Mouse (Mus musculus) stomach, embryonic 16.5 days (tissue): ENCODE measurements around the gene Ipo8. TPM values are rescaled to one million over a fixed set of nuclear protein-coding genes. Genes with fewer than 3 reads are reported as not detected.

ENCODE experiments used
- ATAC-seq: fragments of 200-750 bp; cut with Nextera tagmentation; 2 replicates; pipeline ENCODE4 v1.8.0; 2017; ENCODE audit warnings: moderate number of reproducible peaks, moderate TSS enrichment; ENCODE audit not compliant: insufficient read depth, low FRiP score
- H3K27ac ChIP-seq: fragments of 300-500 bp; sonication (generic); 2 replicates; pipeline ENCODE4 v1.5.1; 2014; ENCODE audit warnings: low read length
- H3K27me3 ChIP-seq: fragments of 300-500 bp; sonication (generic); 2 replicates; pipeline ENCODE4 v1.6.1; 2014; ENCODE audit warnings: low read length, control low read depth, mixed read lengths; ENCODE audit not compliant: control insufficient read depth, insufficient read depth
- H3K36me3 ChIP-seq: fragments of 300-500 bp; sonication (generic); 2 replicates; pipeline ENCODE4 v1.6.1; 2014; ENCODE audit warnings: low read length; ENCODE audit not compliant: control insufficient read depth, insufficient read depth
- H3K4me1 ChIP-seq: fragments of 300-500 bp; sonication (generic); 2 replicates; pipeline ENCODE4 v1.6.1; 2014; ENCODE audit warnings: low read length, control low read depth, mixed read lengths; ENCODE audit not compliant: control insufficient read depth, insufficient read depth
- H3K4me2 ChIP-seq: fragments of 300-500 bp; sonication (generic); 2 replicates; pipeline ENCODE4 v1.6.1; 2014; ENCODE audit warnings: low read depth, low read length, mixed read lengths
- H3K4me3 ChIP-seq: fragments of 300-500 bp; sonication (generic); replicated peaks from 2 replicates; pipeline ENCODE4 v1.5.1; 2014; ENCODE audit warnings: mild to moderate bottlenecking, low read length
- H3K9ac ChIP-seq: fragments of 300-500 bp; sonication (generic); 2 replicates; pipeline ENCODE4 v1.6.1; 2014; ENCODE audit warnings: low read length
- H3K9me3 ChIP-seq: fragments of 300-500 bp; sonication (generic); replicated peaks from 2 replicates; pipeline ENCODE4 v1.6.1; 2016; ENCODE audit warnings: low read length, control low read depth; ENCODE audit not compliant: control insufficient read depth
- WGBS: fragments of 180-500 bp; shearing (Covaris S2); extraction: QIAGEN DNeasy Blood & Tissue Kit; methylation state at CpG from one replicate; pipeline ENCODE4 v1.1.7; 2014; 5-methylcytosine and 5-hydroxymethylcytosine counted together
- polyA plus RNA-seq: library from polyadenylated mRNA; unstranded; fragments of >200 nt; fragmentation: Nextera tagmentation; extraction: Ambion mirVana; gene quantifications from 2 replicates; pipeline ENCODE4 v1.2.1, GENCODE M21; 2015

Ipo8 gene
- polyA plus RNA-seq, 1 experiment from 2014 or later = 20.3 TPM

- no peaks in the 10 kb centered on the region for H3K9me3 ChIP-seq
- H3K36me3 ChIP-seq = no peaks in the 10 kb centered on the region
- H3K27ac ChIP-seq = no peak overlapping the region
- ATAC-seq = no peak
- no peak overlapping the region for H3K9ac ChIP-seq
- H3K4me3 ChIP-seq = no peak overlapping the region
- H3K27me3 ChIP-seq = no peaks in the 10 kb centered on the region
- H3K4me1 ChIP-seq = no peaks in the 10 kb centered on the region
- WGBS = 92% methylated on average over 20 of the region's 20 CpGs
- H3K4me2 ChIP-seq = no peak overlapping the region
These were observed 97.3 kb downstream of the Ipo8 start for GRCm38 (mm10) chr6:148734012-148734411.

DNA sequence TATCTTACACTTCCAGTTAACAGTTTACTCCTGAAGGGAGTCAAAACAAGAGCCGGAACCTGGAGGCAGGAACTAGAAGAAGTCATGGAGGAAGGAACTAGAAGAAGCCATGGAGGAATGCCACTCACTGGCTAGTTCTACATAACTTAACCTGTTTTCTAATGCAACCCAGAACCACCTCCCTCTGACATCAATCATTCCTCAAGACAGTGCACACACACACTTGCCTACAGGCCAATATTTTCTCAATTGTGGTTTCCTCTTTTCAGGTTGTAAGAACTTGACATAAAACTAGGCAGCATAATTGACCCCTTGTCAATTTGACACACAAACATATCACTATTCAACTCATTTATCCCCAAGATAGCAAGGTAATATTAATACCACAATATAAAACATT is 98.3 kb downstream of the Ipo8 start:
- no peak overlapping the region for H3K4me3 ChIP-seq
- no peak for ATAC-seq
- H3K9me3 ChIP-seq = no peaks in the 10 kb centered on the region
- 64% methylated on average over 1 of the region's 1 CpGs for WGBS
- no peaks in the 10 kb centered on the region for H3K36me3 ChIP-seq
- H3K4me1 ChIP-seq = no peaks in the 10 kb centered on the region
- no peak overlapping the region for H3K4me2 ChIP-seq
- H3K27me3 ChIP-seq = no peaks in the 10 kb centered on the region
- no peak overlapping the region for H3K27ac ChIP-seq
- no peak overlapping the region for H3K9ac ChIP-seq

DNA sequence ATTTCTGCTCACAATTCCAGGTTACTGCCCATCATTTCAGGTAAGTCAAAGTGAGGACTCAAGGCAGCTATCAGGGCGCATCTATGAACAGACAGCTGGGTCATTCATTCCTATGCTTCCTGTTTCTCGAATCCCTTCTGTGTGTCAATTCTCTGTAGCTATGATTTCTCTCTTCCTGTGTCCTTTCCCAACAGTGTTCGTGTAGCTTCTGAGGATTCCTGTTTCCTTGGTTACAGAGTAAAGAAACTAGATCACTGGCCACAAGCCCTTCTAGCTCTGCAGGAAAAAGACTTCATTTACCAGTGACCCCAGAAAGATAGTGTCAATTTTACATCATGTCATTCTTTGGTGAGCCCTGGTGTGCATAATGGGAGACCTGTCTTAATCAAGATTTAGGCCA is 102.7 kb downstream of the Ipo8 start:
- WGBS = 32% methylated on average over 3 of the region's 3 CpGs
- no peak overlapping the region for H3K9ac ChIP-seq
- H3K9me3 ChIP-seq = no peaks in the 10 kb centered on the region
- no peaks in the 10 kb centered on the region for H3K27me3 ChIP-seq
- H3K36me3 ChIP-seq = no peaks in the 10 kb centered on the region
- no peak for ATAC-seq
- H3K4me2 ChIP-seq = no peak overlapping the region
- no peak overlapping the region for H3K4me3 ChIP-seq
- H3K27ac ChIP-seq = no peak overlapping the region; the same call in 1 of the 2 replicates
- no peaks in the 10 kb centered on the region for H3K4me1 ChIP-seq

GRCm38 (mm10) chr6:148727871-148728524 is 103.3 kb downstream of the Ipo8 start:
- Histone ChIP-seq H3K36me3 (no peaks in the 10 kb centered on the region), H3K27me3 (no peaks in the 10 kb centered on the region), H3K4me2 (no peak overlapping the region), H3K9me3 (no peaks in the 10 kb centered on the region), H3K27ac (no peak overlapping the region; the same call in 1 of the 2 replicates), H3K4me1 (no peaks in the 10 kb centered on the region), H3K9ac (no peak overlapping the region), H3K4me3 (no peak overlapping the region)
- 37% methylated on average over 6 of the region's 6 CpGs for WGBS
- ATAC-seq = no peak

DNA sequence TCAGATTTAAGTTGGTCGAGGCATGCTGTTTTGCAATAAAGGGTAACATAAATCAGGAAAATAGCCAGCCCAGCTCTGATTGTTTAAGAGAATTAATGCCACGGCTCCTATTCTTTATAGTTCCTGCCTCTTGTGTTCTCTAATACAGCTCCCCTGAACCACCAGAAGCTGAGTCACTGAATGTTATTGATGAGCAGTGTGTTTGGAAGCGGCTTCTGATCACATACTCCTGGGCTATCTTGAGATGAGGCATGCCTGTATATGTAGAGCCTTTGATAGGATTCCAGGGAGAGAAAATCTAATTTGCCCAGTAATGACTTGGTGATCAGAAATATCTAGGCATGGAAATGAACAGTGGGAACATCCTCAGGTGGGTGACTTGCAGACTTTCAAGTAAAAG is 106.8 kb downstream of the Ipo8 start:
- Histone ChIP-seq H3K4me3 (no peak overlapping the region), H3K27ac (no peak overlapping the region), H3K4me2 (no peak overlapping the region), H3K36me3 (no peaks in the 10 kb centered on the region), H3K27me3 (no peaks in the 10 kb centered on the region), H3K9me3 (no peaks in the 10 kb centered on the region), H3K9ac (no peak overlapping the region), H3K4me1 (no peaks in the 10 kb centered on the region)
- WGBS = 47% methylated on average over 3 of the region's 3 CpGs
- no peak for ATAC-seq

Other genes with a start within 250 kb of the Ipo8 start
- gene Caprin2, start 64.8 kb upstream of the Ipo8 start, polyA plus RNA-seq = 13.7 and 15.0 TPM in 2 replicates
- 67.0 and 79.5 TPM in 2 replicates for gene Sinhcaf, start 115.0 kb upstream of the Ipo8 start, polyA plus RNA-seq